Comparison of ENCODE assay signal across 24 mouse cellular contexts in the genomic region with DNA sequence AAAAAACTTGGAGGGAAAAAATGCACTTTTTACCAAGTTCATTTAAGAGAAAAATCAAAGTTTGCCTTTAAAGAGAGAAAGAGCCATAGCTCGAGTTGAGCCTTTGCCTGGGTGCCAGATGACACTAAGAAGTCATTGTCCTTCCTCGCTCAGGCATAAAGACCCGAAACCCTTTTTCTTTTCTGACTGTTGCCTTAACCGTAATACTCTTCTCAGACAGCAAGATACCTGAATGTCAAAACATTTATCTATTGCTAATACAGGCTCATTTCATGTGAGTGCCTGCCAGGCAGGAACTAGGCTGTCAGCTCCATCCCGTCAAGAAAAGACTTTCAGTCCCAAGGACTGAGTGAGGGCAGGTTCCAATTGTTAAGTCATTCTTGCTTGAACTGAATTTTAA. TPM values are rescaled to one million over a fixed set of nuclear protein-coding genes. Genes with fewer than 3 reads are reported as not detected.
A peak's percentile ranks its signal among the peaks of the same experiment; 100 is the strongest.
DNase-seq lines count a peak whose midpoint lies in the region; ATAC-seq and TF ChIP-seq lines count a peak whose summit lies in the region.
"Had no signal": no experiment of that assay in that cellular context is flagged by ENCODE, and none has a peak within 500 bp of the region (broad histone marks: within the 10 kb centered on the region; RNA-seq: fewer than 3 reads in every experiment).

No protein-coding gene starts in this region.

- peak overlapping the region; percentile 31 for H3K4me2 ChIP-seq in hindbrain, embryonic 13.5 days
- peak overlapping the region; percentile 13; the same call in 1 of the 2 replicates for H3K4me2 ChIP-seq in midbrain, embryonic 13.5 days (replicated peaks)
- H3K4me2 ChIP-seq in liver, postnatal 0 days (ENCODE audit: low read depth, low read length) = no peak overlapping the region
- H3K4me2 ChIP-seq: embryonic facial prominence, embryonic 15.5 days; intestine, embryonic 15.5 days; kidney, embryonic 15.5 days; liver, embryonic 13.5 days had no signal

- no peaks in the 10 kb centered on the region for H3K36me3 ChIP-seq in hindbrain, embryonic 13.5 days
- no peaks in the 10 kb centered on the region for H3K36me3 ChIP-seq in midbrain, embryonic 13.5 days
- no peaks in the 10 kb centered on the region for H3K36me3 ChIP-seq in liver, postnatal 0 days (replicated peaks; ENCODE audit: insufficient read depth, low read length)
- H3K36me3 ChIP-seq: embryonic facial prominence, embryonic 15.5 days; G1E; intestine, embryonic 15.5 days; kidney, embryonic 15.5 days; limb, embryonic 10.5 days; liver, embryonic 13.5 days had no signal

- 12% methylated on average over 5 of the region's 5 CpGs for WGBS in hindbrain, embryonic 13.5 days
- whole genome bisulfite sequencing in midbrain, embryonic 13.5 days = 8% methylated on average over 5 of the region's 5 CpGs
- WGBS in liver, postnatal 0 days (ENCODE audit: insufficient replicate concordance) = 68% methylated on average over 5 of the region's 5 CpGs

- peaks cover 74% of the 10 kb centered on the region for H3K27me3 ChIP-seq in hindbrain, embryonic 13.5 days
- peaks cover 40% of the 10 kb centered on the region for H3K27me3 ChIP-seq in midbrain, embryonic 13.5 days
- no peaks in the 10 kb centered on the region for H3K27me3 ChIP-seq in liver, postnatal 0 days (ENCODE audit: insufficient read depth, low read length)
- H3K27me3 ChIP-seq: embryonic facial prominence, embryonic 15.5 days; intestine, embryonic 15.5 days; kidney, embryonic 15.5 days; liver, embryonic 13.5 days; megakaryocyte, embryonic 14.5 days had no signal

- peaks cover 9% of the 10 kb centered on the region; the same call in 1 of the 2 replicates for H3K9me3 ChIP-seq in hindbrain, embryonic 13.5 days
- peaks cover 5% of the 10 kb centered on the region; the same call in 1 of the 2 replicates for H3K9me3 ChIP-seq in midbrain, embryonic 13.5 days
- H3K9me3 ChIP-seq in liver, postnatal 0 days (ENCODE audit: low read length) = no peaks in the 10 kb centered on the region
- H3K9me3 ChIP-seq: embryonic facial prominence, embryonic 15.5 days; intestine, embryonic 15.5 days; kidney, embryonic 15.5 days; limb, embryonic 10.5 days; liver, embryonic 13.5 days had no signal

- peaks cover 11% of the 10 kb centered on the region for H3K4me1 ChIP-seq in hindbrain, embryonic 13.5 days (replicated peaks)
- H3K4me1 ChIP-seq in midbrain, embryonic 13.5 days (replicated peaks) = peaks cover 11% of the 10 kb centered on the region
- no peaks in the 10 kb centered on the region for H3K4me1 ChIP-seq in liver, postnatal 0 days (ENCODE audit: insufficient read depth)
- H3K4me1 ChIP-seq: embryonic facial prominence, embryonic 15.5 days; intestine, embryonic 15.5 days; kidney, embryonic 15.5 days; limb, embryonic 10.5 days; liver, embryonic 13.5 days; megakaryocyte, embryonic 14.5 days had no signal

- H3K27ac ChIP-seq in left cerebral cortex, adult 2 months = peak overlapping the region; percentile 0; the same call in 1 of the 2 replicates
- peak overlapping the region; percentile 4; the same call in 1 of the 2 replicates for H3K27ac ChIP-seq in hindbrain, embryonic 13.5 days
- H3K27ac ChIP-seq in midbrain, embryonic 13.5 days = no peak overlapping the region
- no peak overlapping the region for H3K27ac ChIP-seq in liver, postnatal 0 days (ENCODE audit: low read depth)
- H3K27ac ChIP-seq: embryonic facial prominence, embryonic 15.5 days; gastrocnemius, adult 2 months; heart, adult 2 months; intestine, embryonic 15.5 days; kidney, embryonic 15.5 days; limb, embryonic 10.5 days; liver, embryonic 13.5 days; stomach, postnatal 0 days had no signal

- no peak for DNase-seq in left cerebral cortex, adult 2 months (ENCODE audit: extremely low spot score in 1 of 2, low spot score in 2 of 2)
- DNase-seq in left cerebral cortex, postnatal 10 days (ENCODE audit: extremely low spot score in 1 of 2, low spot score in 2 of 2) = no peak
- DNase-seq in retina, embryonic 14.5 days (ENCODE audit: low spot score) = peak; percentile 34
- DNase-seq in ovary, postnatal 14 days (ENCODE audit: low spot score) = no peak
- no peak for DNase-seq in liver, postnatal 0 days
- no peak for DNase-seq in MN1 (ENCODE audit: low spot score)
- DNase-seq: adrenal gland, postnatal 14 days; forebrain, postnatal 0 days; gastrocnemius, adult 2 months; heart, adult 2 months; liver, embryonic 13.5 days; thymus, postnatal 14 days had no signal

- 0 out of 2 replicates have a peak, but pooled peaks have one; percentile 32 for ATAC-seq in hindbrain, embryonic 13.5 days (ENCODE audit: low FRiP score)
- no peak for ATAC-seq in midbrain, embryonic 13.5 days
- ATAC-seq in liver, postnatal 0 days = no peak
- ATAC-seq: forebrain, postnatal 0 days; intestine, embryonic 15.5 days; lung, postnatal 0 days had no signal

- intact Hi-C loops in left cerebral cortex, adult 2 months (cut with DNase I) = no loop called here
- intact Hi-C loops in left cerebral cortex, postnatal 10 days (cut with DNase I) = loop anchor here (5.0 kb wide), 1 partner anchor 39 kb away; no protein-coding TSS in a partner anchor

- TF ChIP-seq CTCF in left cerebral cortex, adult 2 months (IDR thresholded peaks at IDR 0.05) = no peak
- TF ChIP-seq CTCF in liver, postnatal 0 days (IDR thresholded peaks at IDR 0.05; ENCODE audit: low read depth) = no peak

- H3K4me3 ChIP-seq in left cerebral cortex, adult 2 months = no peak overlapping the region
- H3K4me3 ChIP-seq in hindbrain, embryonic 13.5 days = no peak overlapping the region
- no peak overlapping the region for H3K4me3 ChIP-seq in midbrain, embryonic 13.5 days (replicated peaks)
- no peak overlapping the region for H3K4me3 ChIP-seq in liver, postnatal 0 days (ENCODE audit: low read depth, low read length)
- H3K4me3 ChIP-seq: embryonic facial prominence, embryonic 15.5 days; gastrocnemius, adult 2 months; heart, adult 2 months; intestine, embryonic 15.5 days; kidney, embryonic 15.5 days; limb, embryonic 10.5 days; liver, embryonic 13.5 days; megakaryocyte, embryonic 14.5 days had no signal

- no peak overlapping the region for H3K9ac ChIP-seq in hindbrain, embryonic 13.5 days
- no peak overlapping the region for H3K9ac ChIP-seq in midbrain, embryonic 13.5 days (replicated peaks)
- H3K9ac ChIP-seq in liver, postnatal 0 days (replicated peaks) = no peak overlapping the region
- H3K9ac ChIP-seq: embryonic facial prominence, embryonic 15.5 days; forebrain, postnatal 0 days; intestine, embryonic 15.5 days; kidney, embryonic 15.5 days; liver, embryonic 13.5 days had no signal

- TF ChIP-seq EP300 in liver, postnatal 0 days (IDR thresholded peaks at IDR 0.05; ENCODE audit: low read depth) = no peak

RNA-seq across cellular contexts. Expression of gene Dbx2, which starts 35.4 kb away (rescaled TPM):
- 10 to 100 TPM; 25.3 to 27.6 TPM for total RNA-seq in left cerebral cortex, adult 2 months (2021)
- 10 to 100 TPM; 16.9 to 20.8 TPM for total RNA-seq in left cerebral cortex, postnatal 10 days (2021)
- 3.9 and 7.2 TPM in 2 replicates for polyA plus RNA-seq in hindbrain, embryonic 13.5 days (2015; fragmentation: Nextera tagmentation; extraction: Ambion mirVana)
- 0.49 and 1.5 TPM in 2 replicates for polyA plus RNA-seq in midbrain, embryonic 13.5 days (2015; fragmentation: Nextera tagmentation; extraction: Ambion mirVana)
- polyA plus RNA-seq in liver, postnatal 0 days (2015; fragmentation: Nextera tagmentation; extraction: Ambion mirVana) = not detected in 2 replicates
- total RNA-seq: gastrocnemius, adult 2 months; heart, adult 2 months had no signal
- polyA plus RNA-seq: heart, adult 2 months; heart, postnatal 0 days; liver, embryonic 13.5 days; lung, postnatal 0 days; spleen, adult 2 months; stomach, postnatal 0 days had no signal

Comparison
In these comparisons a context has a peak if more than half of its experiments do, and no peak if none do; other contexts are left out.
1. H3K27ac ChIP-seq: peak in left cerebral cortex, adult 2 months (single experiment) and hindbrain, embryonic 13.5 days (single experiment); none in midbrain, embryonic 13.5 days (single experiment) and liver, postnatal 0 days (single experiment).